Mouse (Mus musculus) megakaryocyte, embryonic 14.5 days (primary cell): Measurements from ENCODE around the gene Wnt9a.

ENCODE experiments used
- FLI1 ChIP-seq: IDR thresholded peaks from 2 replicates; pipeline ENCODE4 v1.6.1; 2012; ENCODE audit warnings: low read length, inconsistent platforms, mixed read lengths
- GATA1 ChIP-seq: IDR thresholded peaks from 3 replicates; pipeline ENCODE4 v1.6.1; 2012; ENCODE audit warnings: mixed read lengths, low read length, inconsistent platforms, borderline replicate concordance

- TF ChIP-seq FLI1 = no peak
- no peak for TF ChIP-seq GATA1
These were observed 6.5 kb downstream of the Wnt9a start for GRCm38 (mm10) chr11:59313029-59313811.
